20 mouse cellular contexts compared by ENCODE assay signal in the genomic region with DNA sequence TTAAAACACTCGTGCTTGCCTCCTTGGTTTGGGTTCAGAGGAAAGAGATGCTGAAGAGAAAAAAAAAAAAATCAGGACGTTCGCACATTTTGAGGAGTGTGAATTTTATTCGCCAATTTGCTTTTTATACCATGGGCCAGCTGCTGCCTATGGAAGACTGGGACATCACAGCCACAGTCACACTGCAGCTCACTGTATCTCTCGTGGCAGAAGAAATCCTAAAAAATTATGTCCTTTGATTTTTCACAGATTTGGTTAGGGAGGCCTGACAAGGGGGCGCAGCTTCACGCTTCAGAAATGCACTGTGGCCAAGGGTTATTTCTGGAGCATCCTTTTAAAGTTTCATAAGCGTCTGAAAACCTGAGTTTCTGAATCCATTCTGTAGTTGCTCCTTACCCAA.
DNase-seq lines count a peak whose midpoint lies in the region; ATAC-seq lines count a peak whose summit lies in the region.
"Had no signal": no experiment of that assay in that cellular context is flagged by ENCODE, and none has a peak within 500 bp of the region (broad histone marks: within the 10 kb centered on the region; RNA-seq: fewer than 3 reads in every experiment).

No protein-coding gene starts in this region.

- no peak overlapping the region for H3K9ac ChIP-seq in heart, embryonic 11.5 days (ENCODE audit: low read depth, low read length)
- H3K9ac ChIP-seq: liver, postnatal 0 days; neural tube, embryonic 12.5 days had no signal

- H3K9me3 ChIP-seq in heart, embryonic 11.5 days (replicated peaks; ENCODE audit: control insufficient read depth, low read length), result no peaks in the 10 kb centered on the region
- H3K9me3 ChIP-seq: midbrain, embryonic 10.5 days; neural tube, embryonic 12.5 days had no signal

- WGBS in heart, embryonic 11.5 days (ENCODE audit: insufficient replicate concordance), result 76% methylated on average over 8 of the region's 8 CpGs

- ATAC-seq in heart, embryonic 11.5 days (replicated peaks; ENCODE audit: insufficient number of reproducible peaks, low FRiP score, low TSS enrichment), result no peak
- ATAC-seq: hindbrain, postnatal 0 days; liver, postnatal 0 days had no signal

- intact Hi-C loops in left cerebral cortex, postnatal 36 days (cut with DNase I), result loop anchor here (2.0 to 5.0 kb wide), 2 partner anchors 36 to 69 kb away; no protein-coding TSS in a partner anchor

- no peak overlapping the region for H3K4me3 ChIP-seq in heart, embryonic 11.5 days (ENCODE audit: low read depth, low read length)
- H3K4me3 ChIP-seq: midbrain, embryonic 10.5 days; neural tube, embryonic 12.5 days had no signal

- H3K4me1 ChIP-seq in heart, embryonic 11.5 days (ENCODE audit: control insufficient read depth, insufficient read depth, low read length), result no peaks in the 10 kb centered on the region
- H3K4me1 ChIP-seq: midbrain, embryonic 10.5 days; neural tube, embryonic 12.5 days had no signal

- DNase-seq in layer of hippocampus, adult 11-12 months (ENCODE audit: low spot score), result peak; percentile 19
- DNase-seq in layer of hippocampus, postnatal 36 days, result no peak
- peak; percentile 43 to 55 for DNase-seq in frontal cortex, postnatal 14 days (ENCODE audit: low spot score in 2 of 2)
- DNase-seq in left cerebral cortex, postnatal 36 days (ENCODE audit: low spot score in 2 of 2), result peak; percentile 72 to 73
- DNase-seq in telencephalon, adult 2 months (ENCODE audit: low read depth, low spot score), result peak; percentile 92
- no peak for DNase-seq in urinary bladder, adult 2 months (ENCODE audit: low spot score)
- DNase-seq: adrenal gland, postnatal 36 days; cerebellum, adult 9-11 months; embryo, embryonic 11 days; heart, adult 11 months; heart, postnatal 4 days; kidney, adult 11 months; kidney, postnatal 14 days; liver; liver, postnatal 0 days; thymus, postnatal 4 days had no signal

- H3K27ac ChIP-seq in heart, embryonic 11.5 days (ENCODE audit: low read depth, low read length), result no peak overlapping the region
- H3K27ac ChIP-seq: hindbrain, postnatal 0 days; midbrain, embryonic 10.5 days; neural tube, embryonic 12.5 days had no signal

- H3K27me3 ChIP-seq in heart, embryonic 11.5 days (ENCODE audit: control insufficient read depth, insufficient read depth, low read length), result no peaks in the 10 kb centered on the region
- H3K27me3 ChIP-seq: neural tube, embryonic 12.5 days had no signal

- H3K4me2 ChIP-seq in heart, embryonic 11.5 days, result no peak overlapping the region
- H3K4me2 ChIP-seq: neural tube, embryonic 12.5 days had no signal

- H3K36me3 ChIP-seq in heart, embryonic 11.5 days (ENCODE audit: control insufficient read depth, insufficient read depth, low read length), result no peaks in the 10 kb centered on the region
- H3K36me3 ChIP-seq: midbrain, embryonic 10.5 days; neural tube, embryonic 12.5 days had no signal

Comparison
In these comparisons a context has a peak if more than half of its experiments do, and no peak if none do; other contexts are left out.
1. DNase-seq: peak in layer of hippocampus, adult 11-12 months (single experiment), frontal cortex, postnatal 14 days (2 of 2), left cerebral cortex, postnatal 36 days (2 of 2) and telencephalon, adult 2 months (single experiment); none in layer of hippocampus, postnatal 36 days (0 of 2) and urinary bladder, adult 2 months (single experiment).